Mouse (Mus musculus) lung, adult 2 months (tissue): ENCODE measurements at regions not wholly inside any gene's neighbourhood (a gene's known extent, or its start where the extent isn't known, plus 50 kb on each side); places are given as distances from the start of the nearest gene placed in this dataset.

Experiments used
- CTCF ChIP-seq: fragments of 200-500 bp; IDR thresholded peaks from 2 replicates; pipeline ENCODE4 v1.5.1; 2011; ENCODE audit warnings: mild to moderate bottlenecking, low read length, control low read depth; ENCODE audit not compliant: insufficient read depth
- POLR2A ChIP-seq: fragments of 200-500 bp; IDR thresholded peaks from 2 replicates; pipeline ENCODE4 v1.6.1; 2011; ENCODE audit warnings: low read depth, mild to moderate bottlenecking, control low read depth, low read length, borderline replicate concordance; ENCODE audit errors: extremely low read depth

GRCm38 (mm10) chr2:167851216-167851896, 80.5 kb upstream of the Ptpn1 start:
- no peak for TF ChIP-seq POLR2A
- TF ChIP-seq CTCF = no peak
